Comparison of ENCODE assay signal across 34 mouse cellular contexts in genomic region chr11:44721976-44722375, GRCm38 (mm10).
"Had no signal": no experiment of that assay in that cellular context is flagged by ENCODE, and none has a peak within 500 bp of the region (broad histone marks: within the 10 kb centered on the region; RNA-seq: fewer than 3 reads in every experiment).

No protein-coding gene starts in this region.

- DNase-seq: heart, postnatal 10 days; heart, postnatal 14 days; heart, postnatal 36 days; kidney, adult 11 months; kidney, adult 18-20 months; kidney, adult 2 months; kidney, adult 8-10 months; kidney, adult 9 months; kidney, postnatal 10 days; kidney, postnatal 14 days; kidney, postnatal 25 days; kidney, postnatal 36 days; kidney, postnatal 4 days; layer of hippocampus, adult 9-11 months; layer of hippocampus, postnatal 36 days had no signal

- H3K4me2 ChIP-seq: heart, embryonic 11.5 days; heart, embryonic 12.5 days; heart, embryonic 13.5 days; heart, embryonic 15.5 days; hindbrain, embryonic 12.5 days; hindbrain, embryonic 13.5 days; hindbrain, embryonic 14.5 days; hindbrain, embryonic 15.5 days; intestine, embryonic 15.5 days; kidney, embryonic 15.5 days had no signal

- H3K9me3 ChIP-seq: heart, embryonic 10.5 days; heart, embryonic 12.5 days; heart, embryonic 13.5 days; heart, embryonic 15.5 days; hindbrain, embryonic 10.5 days; hindbrain, embryonic 12.5 days; hindbrain, embryonic 13.5 days; hindbrain, embryonic 15.5 days; intestine, embryonic 15.5 days; kidney, embryonic 15.5 days had no signal

- H3K27me3 ChIP-seq: heart, embryonic 12.5 days; heart, embryonic 13.5 days; heart, embryonic 15.5 days; hindbrain, embryonic 12.5 days; hindbrain, embryonic 13.5 days; hindbrain, embryonic 15.5 days; intestine, embryonic 15.5 days; kidney, embryonic 15.5 days had no signal

- H3K4me3 ChIP-seq: heart, embryonic 10.5 days; heart, embryonic 12.5 days; heart, embryonic 13.5 days; heart, embryonic 15.5 days; hindbrain, embryonic 10.5 days; hindbrain, embryonic 12.5 days; hindbrain, embryonic 13.5 days; hindbrain, embryonic 15.5 days; intestine, embryonic 15.5 days; kidney, embryonic 15.5 days; layer of hippocampus, adult 2 months had no signal

- H3K4me1 ChIP-seq: hindbrain, embryonic 12.5 days; hindbrain, embryonic 13.5 days; hindbrain, embryonic 15.5 days; intestine, embryonic 15.5 days; kidney, embryonic 15.5 days had no signal

- H3K27ac ChIP-seq: heart, embryonic 10.5 days; heart, embryonic 13.5 days; heart, embryonic 15.5 days; hindbrain, embryonic 10.5 days; hindbrain, embryonic 12.5 days; hindbrain, embryonic 13.5 days; hindbrain, embryonic 14.5 days; hindbrain, embryonic 15.5 days; hindbrain, postnatal 0 days; intestine, embryonic 15.5 days; kidney, embryonic 15.5 days; kidney, postnatal 0 days; layer of hippocampus, adult 2 months had no signal

- H3K9ac ChIP-seq: heart, embryonic 12.5 days; heart, embryonic 13.5 days; heart, embryonic 15.5 days; hindbrain, embryonic 12.5 days; hindbrain, embryonic 13.5 days; hindbrain, embryonic 14.5 days; hindbrain, embryonic 15.5 days; intestine, embryonic 15.5 days; kidney, embryonic 15.5 days had no signal

- H3K36me3 ChIP-seq: heart, embryonic 10.5 days; heart, embryonic 12.5 days; heart, embryonic 13.5 days; heart, embryonic 15.5 days; hindbrain, embryonic 10.5 days; hindbrain, embryonic 12.5 days; hindbrain, embryonic 13.5 days; hindbrain, embryonic 15.5 days; intestine, embryonic 15.5 days; kidney, embryonic 15.5 days had no signal

- ATAC-seq: hindbrain, embryonic 16.5 days; hindbrain, postnatal 0 days; inflammation-experienced regulatory T-cells, adult 6 months; intestine, embryonic 15.5 days; intestine, embryonic 16.5 days; intestine, postnatal 0 days had no signal
